Mouse (Mus musculus) CH12.LX (cell line): Measurements from ENCODE around the gene Cfap20.
A peak's percentile ranks its signal among the peaks of the same experiment; 100 is the strongest.

Experiments
- CTCF ChIP-seq, 2 experiments: IDR thresholded peaks in 1 of 2; conservative IDR thresholded peaks in 1 of 2; 2 replicates each; pipeline ENCODE4 v1.5.1; 2011 to 2012; ENCODE audit warnings: low read depth in 2 of 2, low read length in 2 of 2, improper control_type of control experiment in 1 of 2, inconsistent platforms in 1 of 2, mild to moderate bottlenecking in 1 of 2, moderate library complexity in 1 of 2
- EP300 ChIP-seq: IDR thresholded peaks from 2 replicates; pipeline ENCODE4 v1.6.1; 2011; ENCODE audit warnings: low read length, improper control_type of control experiment
- HCFC1 ChIP-seq: IDR thresholded peaks from 2 replicates; pipeline ENCODE4 v1.6.1; 2012; ENCODE audit warnings: low read depth, mild to moderate bottlenecking, inconsistent platforms, low read length, improper control_type of control experiment
- MEF2A ChIP-seq: IDR thresholded peaks from 2 replicates; pipeline ENCODE4 v1.6.1; 2014; ENCODE audit warnings: low read depth, mild to moderate bottlenecking, inconsistent platforms, low read length, improper control_type of control experiment, borderline replicate concordance
- MXI1 ChIP-seq: IDR thresholded peaks from 2 replicates; pipeline ENCODE4 v1.6.1; 2011; ENCODE audit warnings: mild to moderate bottlenecking, low read depth, low read length, improper control_type of control experiment
- POLR2A ChIP-seq: IDR thresholded peaks from 2 replicates; pipeline ENCODE4 v1.6.1; 2011; ENCODE audit warnings: low read depth, mild to moderate bottlenecking, improper control_type of control experiment, low read length
- ZKSCAN1 ChIP-seq: IDR thresholded peaks from 2 replicates; pipeline ENCODE4 v1.6.1; 2012; ENCODE audit warnings: low read depth, inconsistent platforms, low read length, improper control_type of control experiment, borderline replicate concordance

DNA sequence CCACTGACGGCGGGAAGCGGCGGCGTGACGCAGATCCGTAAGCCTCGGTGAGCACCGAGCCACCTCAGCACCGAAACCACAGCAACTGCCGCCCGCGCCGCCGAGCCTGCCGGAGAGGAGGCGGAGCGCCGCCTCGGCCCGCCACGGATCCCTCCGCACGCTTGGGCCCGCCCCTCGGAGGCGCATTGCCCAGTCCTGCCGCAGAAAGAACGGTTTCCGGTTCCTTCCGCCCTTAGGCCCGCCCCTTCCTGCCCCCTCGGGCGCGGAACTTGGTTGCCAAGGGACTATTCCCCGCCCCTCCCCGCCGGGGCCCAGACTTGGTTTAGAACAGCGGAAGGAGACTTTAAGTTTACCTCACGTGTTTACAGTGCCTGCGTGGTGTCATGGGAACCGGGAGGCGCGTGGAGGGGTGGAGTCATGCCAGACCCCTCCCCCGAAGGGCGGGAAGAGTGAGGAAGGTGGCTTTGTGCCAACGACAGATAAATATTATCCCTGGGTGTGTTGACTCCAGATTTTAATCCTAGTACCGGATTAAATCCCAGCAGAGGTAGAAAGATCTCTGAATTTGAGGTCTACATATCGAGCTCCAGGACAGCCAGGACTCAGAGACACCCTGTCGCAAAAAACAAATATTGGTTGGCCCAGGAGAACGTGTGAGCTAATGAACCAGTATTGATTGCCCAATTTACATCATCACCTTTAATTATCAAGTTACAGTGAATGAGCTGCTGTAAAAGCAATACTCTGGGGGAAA lies at the start of gene Cfap20:
- TF ChIP-seq EP300 = no peak
- no peak for TF ChIP-seq CTCF (conservative IDR thresholded peaks at IDR 0.05 in 1 of 2, IDR thresholded peaks at IDR 0.05 in 1 of 2; ENCODE audit: low read depth in 2 of 2, low read length in 2 of 2)
- peak; percentile 71 for TF ChIP-seq POLR2A
- peak; percentile 35; the same call in 1 of the 2 replicates for TF ChIP-seq MEF2A
- no peak for TF ChIP-seq ZKSCAN1
- TF ChIP-seq HCFC1 = peak; percentile 85
- TF ChIP-seq MXI1 = peak; percentile 99
